Mouse (Mus musculus) neutrophil, adult 59 days (primary cell): ENCODE results near the gene Lgals12. TPM values are rescaled to one million over a fixed set of nuclear protein-coding genes. Genes with fewer than 3 reads are reported as not detected.

Experiments
- total RNA-seq, 2 experiments: library from RNA; stranded (reverse); gene quantifications; 1 replicate in 1 of 2; 2 replicates in 1 of 2; pipeline ENCODE4 v1.2.4; 2023

Gene Lgals12
- not detected for total RNA-seq

GRCm38 (mm10) chr19:7606801-7607689 lies at the start of gene Lgals12:
Lgals12 (minus strand) TSS chr19:7607193.

GRCm38 (mm10) chr19:7611942-7612757 lies 5.2 kb upstream of the Lgals12 start, which contains the start of gene Hrasls5:
Hrasls5 (plus strand) TSS chr19:7612541.

DNA sequence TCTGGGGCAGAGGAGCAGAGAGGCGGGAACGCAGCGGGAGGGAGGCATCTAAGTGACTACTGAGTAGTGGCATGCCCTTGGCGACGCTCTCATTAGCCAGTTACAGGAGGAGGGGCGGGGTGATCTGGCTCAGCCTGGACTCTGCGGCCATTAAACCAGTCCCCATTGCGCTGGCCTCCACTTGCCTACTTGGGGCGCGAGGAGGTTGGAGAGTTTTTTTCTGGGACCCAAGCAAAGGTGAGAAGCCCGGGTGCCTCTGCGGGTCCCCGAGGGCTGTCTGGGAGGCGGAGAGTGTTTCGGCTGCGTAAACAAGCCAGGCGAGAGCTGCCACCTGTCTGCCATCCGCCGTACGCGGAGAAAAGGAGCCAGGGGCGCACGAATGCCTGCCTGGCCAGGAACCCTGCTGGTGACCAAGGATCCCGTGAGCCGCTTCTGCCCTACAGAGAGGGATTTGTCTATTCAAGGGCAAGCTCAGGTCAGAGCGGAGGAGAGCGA lies 49.6 kb downstream of the Lgals12 start, which contains the start of gene Pla2g16:
Gene Pla2g16 (plus strand): TSS at position 132 of the 495 bp plus-strand sequence.

Other genes starting within 250 kb of the Lgals12 start
- 1 to 10 TPM; 6.2 to 8.8 TPM for gene Spindoc, start 224.2 kb downstream of the Lgals12 start, total RNA-seq
- 1 to 10 TPM; 2.5 to 3.2 TPM for gene 2700081O15Rik, start 189.6 kb downstream of the Lgals12 start, total RNA-seq
- 100 to 1,000 TPM; 132 to 139 TPM for gene Rtn3, start 123.9 kb downstream of the Lgals12 start, total RNA-seq
- gene Atl3, start 113.2 kb downstream of the Lgals12 start, total RNA-seq: 10 to 100 TPM; 28.9 to 29.9 TPM
- gene Pla2g16, start 49.7 kb downstream of the Lgals12 start, total RNA-seq: 1 to 10 TPM; 3.6 to 7.2 TPM
- gene Hrasls5, start 5.3 kb upstream of the Lgals12 start, total RNA-seq: not detected
- gene Slc22a19, start 104.1 kb upstream of the Lgals12 start, total RNA-seq: not detected
- gene Slc22a26, start 195.5 kb upstream of the Lgals12 start, total RNA-seq: not detected